Mouse (Mus musculus) cerebellum, postnatal 10 days (tissue): ENCODE data around the gene Atg14.
"Not testable (repeated sequence)": the region's sequence is repeated elsewhere in the genome, so short reads cannot be mapped to it uniquely, and the experiment has no call there.

Experiments
- DNase-seq, 2 experiments: peaks; one replicate each; pipeline ENCODE4 v3.0.0; 2021; ENCODE audit warnings: mixed read lengths in 2 of 2

Atg14 gene

DNA sequence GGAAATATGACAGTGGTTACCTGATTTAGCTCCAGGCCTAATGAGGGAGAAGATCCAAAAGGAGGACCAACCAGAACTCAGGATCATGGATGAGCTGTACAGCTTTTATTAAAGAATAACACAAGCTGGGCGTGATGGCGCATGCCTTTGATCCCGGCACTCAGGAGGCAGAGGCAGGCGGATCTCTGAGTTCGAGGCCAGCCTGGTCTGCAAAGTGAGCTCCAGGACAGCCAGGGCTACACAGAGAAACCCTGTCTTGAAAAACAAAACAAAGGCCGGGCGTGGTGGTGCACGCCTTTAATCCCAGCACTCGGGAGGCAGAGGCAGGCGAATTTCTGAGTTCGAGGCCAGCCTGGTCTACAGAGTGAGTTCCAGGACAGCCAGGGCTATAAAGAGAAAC is at the start of gene Atg14:
Atg14 (minus strand) TSS at position 101 of the 400 bp plus-strand sequence.
- not testable (repeated sequence) for DNase-seq

- DNase-seq, result no peak
Measured at GRCm38 (mm10) chr14:47618891-47619290, 48.4 kb upstream of the Atg14 start.

DNA sequence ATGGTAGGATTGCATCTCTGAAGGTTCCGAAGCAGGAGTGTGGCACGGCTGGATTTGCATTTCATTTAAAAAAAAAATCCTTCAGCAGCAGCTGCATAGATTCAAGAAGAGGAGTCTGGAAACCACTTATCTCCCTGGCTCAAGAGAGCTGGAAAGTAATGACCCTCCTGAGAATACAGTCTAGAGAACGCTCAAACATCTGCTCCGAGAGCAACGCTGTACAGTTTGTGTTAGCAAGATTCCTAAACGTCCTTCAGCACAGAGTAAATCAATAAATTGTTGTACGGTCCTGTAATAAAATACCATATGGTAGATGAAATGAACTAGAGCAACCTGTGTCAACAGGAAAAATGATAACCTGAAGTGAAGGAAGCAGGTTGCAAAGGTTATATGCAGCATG is 42.8 kb upstream of the Atg14 start:
- no peak for DNase-seq

DNA sequence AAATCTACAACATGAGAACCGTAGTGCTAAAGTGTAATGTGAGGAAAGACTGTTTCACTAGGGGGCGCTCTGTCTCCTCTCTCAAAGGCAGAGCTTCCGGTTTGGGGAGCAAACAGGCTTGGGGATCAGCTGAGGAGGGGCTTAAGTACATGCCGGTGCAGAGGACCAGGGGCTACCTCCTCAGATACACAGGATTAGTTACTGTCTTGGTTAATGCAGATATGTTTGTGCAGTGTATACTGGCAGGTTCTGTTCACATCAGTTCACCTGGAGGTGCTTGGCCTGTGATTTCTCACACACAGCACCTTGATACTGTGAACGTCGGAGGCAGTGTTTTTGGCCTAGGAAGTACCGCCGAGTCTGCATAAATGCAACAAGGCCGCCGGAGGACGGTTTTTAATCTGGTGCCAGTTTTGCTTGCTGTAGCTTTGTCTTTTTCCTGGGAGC is 27.5 kb upstream of the Atg14 start:
- peak; percentile 80 to 88 for DNase-seq

- DNase-seq, result no peak
Measured at GRCm38 (mm10) chr14:47594426-47595103, 24.1 kb upstream of the Atg14 start.

GRCm38 (mm10) chr14:47590391-47590975 is 20.0 kb upstream of the Atg14 start:
- no peak for DNase-seq

- no peak for DNase-seq
Measured at GRCm38 (mm10) chr14:47589444-47589843, 19.0 kb upstream of the Atg14 start.

DNA sequence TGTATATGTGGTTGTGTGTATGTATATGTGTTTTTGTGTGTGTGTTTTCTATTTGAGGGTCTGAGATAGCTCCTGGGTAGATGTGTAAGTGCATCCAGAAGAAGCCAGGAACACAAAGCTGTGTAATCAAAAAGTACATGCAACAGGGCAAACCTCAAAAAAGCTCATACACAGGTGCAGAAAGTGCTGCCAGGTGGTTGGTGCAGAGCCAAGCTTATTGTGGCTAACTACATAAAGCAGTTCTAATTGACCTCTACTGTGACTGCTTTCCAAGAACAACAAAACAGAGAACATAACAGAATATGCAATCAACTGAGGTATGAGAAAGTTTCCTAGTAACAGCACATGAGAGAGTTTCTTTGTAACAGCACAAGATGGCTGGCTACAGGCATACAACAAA is 13.9 kb upstream of the Atg14 start:
- no peak for DNase-seq

- DNase-seq, result peak; percentile 8 to 39
Measured at GRCm38 (mm10) chr14:47581681-47582080, 11.2 kb upstream of the Atg14 start.

GRCm38 (mm10) chr14:47581280-47581679 is 10.8 kb upstream of the Atg14 start:
- peak; percentile 13 to 15 for DNase-seq

- peak; percentile 78 to 84 for DNase-seq
Measured at GRCm38 (mm10) chr14:47578086-47578485, 7.6 kb upstream of the Atg14 start.

GRCm38 (mm10) chr14:47576687-47577086 is 6.2 kb upstream of the Atg14 start:
- DNase-seq, result no peak

GRCm38 (mm10) chr14:47574721-47575120 is 4.3 kb upstream of the Atg14 start:
- DNase-seq, result peak in 1 of 2 experiments; percentile 10

DNA sequence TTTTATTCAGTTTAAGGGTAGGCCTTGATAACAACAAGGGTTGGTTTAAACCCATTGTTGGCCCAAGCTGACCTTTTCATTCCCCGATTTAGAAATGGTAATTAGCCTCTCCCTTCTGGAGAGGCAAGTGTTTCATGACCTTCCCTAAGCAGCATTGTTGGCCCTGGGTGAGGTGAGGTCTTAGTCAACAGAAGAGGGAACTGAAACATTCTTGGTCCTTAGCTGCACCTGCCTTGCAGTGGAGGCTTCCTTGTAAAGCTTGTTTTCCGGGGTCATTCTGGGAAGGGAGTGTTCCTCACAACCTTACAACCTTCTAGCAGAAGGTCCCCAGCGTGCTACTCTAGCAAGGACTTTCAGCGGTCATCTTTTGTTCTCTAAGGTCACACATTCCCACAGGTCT is 2.3 kb upstream of the Atg14 start:
- no peak for DNase-seq

DNA sequence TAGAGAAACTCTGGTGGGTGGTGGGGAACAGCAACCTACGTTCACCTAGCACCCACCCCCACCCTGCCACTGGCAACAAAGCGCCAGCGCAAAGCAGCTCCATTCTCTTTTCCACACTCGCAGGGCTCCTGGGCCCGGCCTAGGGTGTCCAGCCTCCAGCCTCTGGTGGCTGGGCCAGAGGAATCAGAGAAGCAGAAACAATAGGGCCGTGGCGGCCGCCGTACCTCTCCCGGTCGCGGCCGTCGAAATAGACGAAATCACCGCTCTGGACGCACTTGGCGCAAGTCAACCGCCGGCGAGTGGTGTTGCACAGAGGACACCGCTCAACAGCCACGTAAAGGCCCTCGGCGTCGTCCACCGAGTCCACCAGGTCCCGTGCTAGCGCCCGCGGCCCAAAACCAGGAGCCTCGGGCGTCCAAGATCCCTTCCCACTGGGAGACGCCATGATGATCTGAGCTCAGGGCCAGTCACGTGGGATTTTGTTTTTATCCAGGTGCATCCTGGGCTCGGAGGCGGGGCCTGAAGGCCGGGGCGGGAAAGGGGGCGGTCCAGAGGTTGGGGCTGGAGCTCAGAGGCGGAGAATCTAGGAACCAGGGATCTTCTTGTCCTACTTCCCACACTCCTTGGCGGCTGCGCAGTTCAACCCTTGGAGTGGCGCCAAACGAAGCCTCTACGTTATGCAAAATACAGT is 2.3 kb downstream of the Atg14 start:
- peak; percentile 98 for DNase-seq

DNA sequence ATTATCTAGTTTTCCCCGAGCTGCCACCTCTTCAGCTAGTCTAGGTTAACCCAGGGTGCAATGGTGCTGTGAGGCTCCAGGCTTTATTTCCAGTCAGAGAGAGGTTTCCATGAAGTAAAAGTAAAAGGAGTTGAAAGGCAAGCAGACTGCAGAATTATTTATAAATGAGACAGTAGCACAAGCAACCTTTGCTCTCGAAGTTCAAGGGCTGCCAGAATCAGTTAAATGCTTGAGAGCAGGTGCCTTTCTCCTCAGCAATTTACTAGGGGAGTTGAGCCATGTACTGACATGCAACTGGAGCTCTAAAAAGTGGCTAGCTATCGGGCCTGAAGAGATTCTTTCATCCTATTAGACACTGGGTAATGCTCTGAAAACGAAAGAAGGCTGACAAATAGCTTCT is 7.3 kb downstream of the Atg14 start:
- DNase-seq, result no peak

DNA sequence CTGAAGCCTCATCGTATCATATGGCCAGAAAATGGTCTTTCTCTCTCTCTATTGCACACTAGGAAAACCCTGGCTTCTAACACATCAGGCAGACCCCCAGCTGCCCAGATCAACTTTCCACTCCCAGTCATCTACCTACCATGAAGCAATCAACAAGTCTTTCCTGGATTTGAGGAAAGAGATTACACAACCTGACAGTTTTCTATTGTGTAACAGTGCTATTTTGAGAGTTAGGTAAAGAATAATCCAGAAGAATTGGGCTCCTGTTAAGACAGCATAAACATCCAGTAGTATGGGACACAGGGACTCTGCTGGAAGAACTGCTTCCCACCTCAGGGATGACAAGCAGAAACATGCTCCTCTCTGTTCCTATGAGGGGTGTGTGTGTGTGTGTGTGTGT is 7.9 kb downstream of the Atg14 start:
- no peak for DNase-seq

GRCm38 (mm10) chr14:47560714-47561113 is 9.7 kb downstream of the Atg14 start:
- DNase-seq, result no peak

DNA sequence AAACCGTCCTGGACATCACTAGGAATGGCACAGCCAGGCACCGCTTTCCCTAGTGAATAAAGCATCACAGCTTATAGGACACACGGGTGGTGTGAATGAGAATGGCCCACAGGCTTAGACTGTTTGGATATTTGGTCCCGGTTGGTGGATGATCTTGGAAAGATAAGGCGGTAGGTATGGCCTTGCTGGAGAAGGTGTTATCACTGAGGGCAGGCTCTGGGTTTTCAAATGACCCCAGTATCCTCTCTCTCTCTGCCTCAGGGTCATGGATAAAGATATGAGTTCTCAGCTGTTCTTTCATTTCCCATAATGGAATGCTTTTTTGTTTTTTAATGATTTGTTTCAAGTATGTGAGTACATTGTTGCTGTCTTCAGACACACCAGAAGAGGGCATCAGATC is 15.2 kb downstream of the Atg14 start:
- no peak for DNase-seq

GRCm38 (mm10) chr14:47554236-47554635 is 16.2 kb downstream of the Atg14 start:
- DNase-seq, result no peak

GRCm38 (mm10) chr14:47553380-47553779 is 17.1 kb downstream of the Atg14 start:
- DNase-seq, result no peak

GRCm38 (mm10) chr14:47551668-47552067 is 18.8 kb downstream of the Atg14 start:
- DNase-seq, result no peak

DNA sequence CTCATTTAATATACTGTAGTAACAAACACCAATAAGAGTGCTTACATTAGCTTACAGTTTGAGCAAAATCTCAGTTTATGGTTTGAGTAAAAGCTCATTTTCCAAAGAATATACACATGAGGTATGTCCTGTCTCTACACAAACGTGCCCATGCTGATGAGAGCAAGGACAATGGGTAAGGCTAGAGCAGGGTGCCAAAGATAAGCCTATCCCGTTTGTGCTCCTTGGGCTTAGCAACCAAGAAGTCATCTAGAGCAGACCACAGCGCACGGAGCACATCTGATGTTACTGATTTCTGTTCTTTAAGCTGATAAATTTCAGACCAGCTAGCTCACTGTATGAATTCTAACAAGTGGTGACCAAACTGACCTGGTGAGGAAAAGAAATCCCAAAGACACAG is 25.6 kb downstream of the Atg14 start:
- DNase-seq, result no peak

DNA sequence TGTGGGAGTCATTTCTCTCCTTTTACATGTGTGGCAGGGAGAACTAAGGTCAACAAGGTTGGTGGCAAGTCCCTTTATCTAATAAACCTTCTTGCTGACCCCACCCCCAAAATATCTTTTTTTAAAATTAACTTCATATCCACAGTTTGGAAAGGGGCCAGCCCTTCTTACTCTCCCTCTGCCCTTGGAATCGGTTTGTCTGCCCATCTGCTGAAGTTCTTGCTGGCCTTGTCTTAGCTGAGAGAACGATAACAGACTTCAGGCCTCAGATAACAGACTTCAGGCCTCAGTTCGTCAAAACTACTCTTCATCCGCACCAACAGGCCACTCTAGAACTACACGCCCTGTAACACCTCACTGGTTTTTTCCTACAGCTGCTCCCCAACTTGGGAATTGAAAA is 26.2 kb downstream of the Atg14 start:
- no peak for DNase-seq
